In the genomic region with DNA sequence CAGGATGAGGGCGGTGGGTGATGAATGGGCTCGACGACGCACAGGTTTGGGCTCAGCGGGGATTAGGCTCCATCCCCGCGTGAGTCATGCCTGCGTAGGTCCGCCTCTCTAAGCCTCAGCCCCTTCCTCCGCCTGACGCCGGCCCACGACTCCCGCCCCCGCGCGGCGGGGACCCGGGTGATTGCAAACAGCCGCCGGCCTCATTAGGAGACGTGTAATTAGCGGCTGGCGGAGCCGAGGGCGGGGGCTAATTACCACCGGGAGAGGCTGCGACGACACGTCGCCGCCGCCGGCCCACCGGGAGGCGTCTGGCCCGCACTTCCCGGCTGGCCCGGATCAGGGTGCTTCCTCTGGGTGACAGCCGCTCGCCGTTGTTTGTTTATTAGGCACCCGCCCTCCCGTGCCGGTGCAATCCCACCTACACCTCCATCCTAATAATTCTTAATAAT, we compare ENCODE assay signal across 9 mouse cellular contexts. TPM values are rescaled to one million over a fixed set of nuclear protein-coding genes. Genes with fewer than 3 reads are reported as not detected.
DNase-seq lines count a peak whose midpoint lies in the region; ATAC-seq lines count a peak whose summit lies in the region.
"Had no signal": no experiment of that assay in that cellular context is flagged by ENCODE, and none has a peak within 500 bp of the region (broad histone marks: within the 10 kb centered on the region; RNA-seq: fewer than 3 reads in every experiment).

No protein-coding gene starts in this region.

- peak; percentile 74 for DNase-seq in layer of hippocampus, adult 11-12 months (ENCODE audit: low spot score)
- DNase-seq in layer of hippocampus, adult 9-10 months (ENCODE audit: low spot score) = no peak
- peak; percentile 55 for DNase-seq in embryo, embryonic 11 days
- DNase-seq in gastrocnemius, postnatal 25 days = peak; percentile 67
- DNase-seq in left cerebral cortex, postnatal 10 days (ENCODE audit: extremely low spot score in 1 of 2, low spot score in 2 of 2) = peak; percentile 57 to 85
- peak; percentile 83 to 85 for DNase-seq in right cerebral cortex, postnatal 10 days (ENCODE audit: low spot score in 2 of 2)

- no peaks in the 10 kb centered on the region for H3K79me2 ChIP-seq in macrophage (ENCODE audit: inconsistent target)

- H3K27ac ChIP-seq in macrophage = no peak overlapping the region

- H3K4me3 ChIP-seq in macrophage (ENCODE audit: inconsistent target) = peak overlapping the region; percentile 39

- H3K36me3 ChIP-seq in macrophage (ENCODE audit: inconsistent target) = peaks cover under 1% of the 10 kb centered on the region

- 3% methylated on average over 44 of the region's 45 CpGs for WGBS in macrophage (ENCODE audit: missing documents)

- ATAC-seq in inflammation-experienced regulatory T-cells, adult 6 months = peak; percentile 80
- ATAC-seq: Patski had no signal

- intact Hi-C loops in left cerebral cortex, postnatal 10 days (cut with DNase I) = loop anchor here (5.0 kb wide), 2 partner anchors 108 to 258 kb away; no protein-coding TSS in a partner anchor

RNA-seq across cellular contexts. Expression of gene Pop5, which starts 0.3 kb away (rescaled TPM):
- 10 to 100 TPM; 29.2 to 30.7 TPM for total RNA-seq in gastrocnemius, postnatal 25 days (2021)
- polyA plus RNA-seq in inflammation-experienced regulatory T-cells, adult 6 months (2017; shearing (Covaris generic)) = 100 to 1,000 TPM; 116 to 141 (median 122) TPM
- 10 to 100 TPM; 35.5 to 35.7 TPM for total RNA-seq in left cerebral cortex, postnatal 10 days (2021)
- total RNA-seq in macrophage (2018; cell fraction: chromatin; rRNA removed) = 10 to 100 TPM in 1 of 26 experiments, 1 to 10 TPM in 16, not detected in 9; 2.0 to 12.9 (median 4.5) TPM
- 10 to 100 TPM; 11.7 to 24.9 (median 17.4) TPM for total RNA-seq in macrophage (2018; cell fraction: cytosol; rRNA removed)
- total RNA-seq in macrophage (2018; cell fraction: nucleus; rRNA removed) = 10 to 100 TPM in 6 of 26 experiments, 1 to 10 TPM in 20; 1.3 to 15.4 (median 6.0) TPM
- polyA plus RNA-seq in macrophage (2018) = 18.6 to 30.7 TPM (median 22.3 TPM) in 3 replicates

RNA-seq across cellular contexts. Expression of gene Rnf10, which starts 37.4 kb away (rescaled TPM):
- 100 to 1,000 TPM; 263 to 281 TPM for total RNA-seq in gastrocnemius, postnatal 25 days (2021)
- polyA plus RNA-seq in inflammation-experienced regulatory T-cells, adult 6 months (2017; shearing (Covaris generic)) = 10 to 100 TPM; 29.8 to 37.7 (median 35.6) TPM
- 100 to 1,000 TPM; 256 to 269 TPM for total RNA-seq in left cerebral cortex, postnatal 10 days (2021)
- total RNA-seq in macrophage (2018; cell fraction: chromatin; rRNA removed) = 100 to 1,000 TPM in 23 of 26 experiments, 10 to 100 TPM in 3; 78.3 to 198 (median 139) TPM
- total RNA-seq in macrophage (2018; cell fraction: cytosol; rRNA removed) = 100 to 1,000 TPM; 101 to 133 (median 123) TPM
- 100 to 1,000 TPM in 21 of 26 experiments, 10 to 100 TPM in 5; 87.0 to 147 (median 113) TPM for total RNA-seq in macrophage (2018; cell fraction: nucleus; rRNA removed)
- 89.0 to 101 TPM (median 92.8 TPM) in 3 replicates for polyA plus RNA-seq in macrophage (2018)

RNA-seq across cellular contexts. Expression of gene Cabp1, which starts 41.2 kb away (rescaled TPM):
- total RNA-seq in gastrocnemius, postnatal 25 days (2021) = 1 to 10 TPM; 1.6 TPM
- not detected for polyA plus RNA-seq in inflammation-experienced regulatory T-cells, adult 6 months (2017; shearing (Covaris generic))
- 100 to 1,000 TPM; 109 to 111 TPM for total RNA-seq in left cerebral cortex, postnatal 10 days (2021)
- 1 to 10 TPM in 1 of 26 experiments, under 1 TPM in 1, not detected in 24; 0.50 to 1.0 TPM for total RNA-seq in macrophage (2018; cell fraction: chromatin; rRNA removed)
- not detected for total RNA-seq in macrophage (2018; cell fraction: cytosol; rRNA removed)
- under 1 TPM in 2 of 26 experiments, not detected in 24; 0.21 to 0.84 TPM for total RNA-seq in macrophage (2018; cell fraction: nucleus; rRNA removed)
- not detected in 3 replicates for polyA plus RNA-seq in macrophage (2018)

RNA-seq across cellular contexts. Expression of gene Coq5, which starts 44.1 kb away (rescaled TPM):
- 100 to 1,000 TPM in 1 of 2 experiments, 10 to 100 TPM in 1; 91.7 to 100 TPM for total RNA-seq in gastrocnemius, postnatal 25 days (2021)
- 10 to 100 TPM; 26.0 to 35.4 (median 31.6) TPM for polyA plus RNA-seq in inflammation-experienced regulatory T-cells, adult 6 months (2017; shearing (Covaris generic))
- 10 to 100 TPM; 36.4 to 37.1 TPM for total RNA-seq in left cerebral cortex, postnatal 10 days (2021)
- 10 to 100 TPM; 10.2 to 40.4 (median 20.7) TPM for total RNA-seq in macrophage (2018; cell fraction: chromatin; rRNA removed)
- total RNA-seq in macrophage (2018; cell fraction: cytosol; rRNA removed) = 10 to 100 TPM; 12.8 to 30.2 (median 24.1) TPM
- 10 to 100 TPM; 11.4 to 36.7 (median 19.4) TPM for total RNA-seq in macrophage (2018; cell fraction: nucleus; rRNA removed)
- polyA plus RNA-seq in macrophage (2018) = 22.6 to 29.0 TPM (median 22.8 TPM) in 3 replicates

Comparison
In these comparisons a context has a peak if more than half of its experiments do, and no peak if none do; other contexts are left out.
1. RNA of gene Cabp1, which starts 41.2 kb away (total RNA-seq): 109 to 111 TPM in left cerebral cortex, postnatal 10 days; 1.6 TPM in gastrocnemius, postnatal 25 days; every median in the first group is over 10 times any median in the second.